Mouse (Mus musculus): Measurements from ENCODE around the gene Ehd3.

DNA sequence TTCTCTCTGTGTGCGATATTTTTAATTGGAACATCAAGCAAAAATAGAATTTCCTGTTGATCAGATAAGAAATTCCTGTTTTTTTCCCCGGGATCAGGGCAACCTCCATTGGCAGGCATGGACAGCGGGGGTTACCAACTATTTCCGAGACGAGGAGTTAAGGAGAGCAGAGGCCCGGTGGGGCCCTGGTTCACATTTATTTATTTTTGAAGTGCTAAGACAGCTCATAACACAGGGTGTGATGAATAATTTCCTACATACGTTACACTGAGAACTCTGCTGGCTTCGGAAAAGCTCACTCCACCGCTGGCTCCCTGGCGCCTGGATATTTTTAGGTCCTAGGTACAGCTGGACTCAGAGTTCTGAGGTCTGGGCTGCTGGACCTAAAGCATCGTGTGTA is 49.1 kb downstream of the Ehd3 start:
- no peak for TF ChIP-seq CTCF (IDR thresholded peaks at IDR 0.05; ENCODE audit: low read depth, low read length)
- TF ChIP-seq TAL1 (conservative IDR thresholded peaks at IDR 0.05; ENCODE audit: low read depth, low read length): no peak
- no peak for TF ChIP-seq GATA1 (IDR thresholded peaks at IDR 0.05; ENCODE audit: borderline replicate concordance, low read length)
- TF ChIP-seq POLR2AphosphoS5 (IDR thresholded peaks at IDR 0.05; ENCODE audit: insufficient replicate concordance, low read depth, low read length): no peak

Measured in G1E (cell line).